Mouse (Mus musculus): ENCODE measurements around the gene Vcan. TPM values are rescaled to one million over a fixed set of nuclear protein-coding genes. Genes with fewer than 3 reads are reported as not detected.

Vcan gene
- polyA plus RNA-seq, 1 experiment from 2014 or later: 61.9 TPM

DNA sequence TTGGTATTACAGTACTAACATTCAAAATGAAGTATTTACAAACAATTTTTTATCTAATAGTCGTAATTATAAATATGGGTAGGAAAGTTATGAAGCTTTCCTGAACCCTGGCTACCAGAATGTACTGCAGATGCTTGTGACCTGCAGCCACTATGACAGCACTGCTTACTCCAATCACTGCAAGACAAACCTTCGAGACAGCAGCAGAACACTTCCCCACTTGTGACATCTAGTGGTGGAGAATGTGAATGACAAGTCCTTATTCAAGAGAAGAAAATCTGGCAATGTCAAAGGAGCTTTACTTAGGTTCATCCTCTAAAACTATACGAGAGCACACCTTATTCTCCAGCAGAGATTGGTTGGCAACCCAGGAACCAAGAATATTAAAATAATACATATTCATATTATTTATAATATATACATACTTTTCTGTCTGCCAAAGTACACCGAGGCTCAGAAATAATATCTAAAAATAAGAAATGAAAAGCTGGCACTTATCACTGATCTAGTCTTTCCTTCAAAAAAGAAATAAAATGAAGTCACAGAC is 108.1 kb downstream of the Vcan start:
- no peaks in the 10 kb centered on the region for H3K4me1 ChIP-seq (ENCODE audit: insufficient read depth, low read length)
- no peaks in the 10 kb centered on the region for H3K9me3 ChIP-seq (ENCODE audit: low read length)

DNA sequence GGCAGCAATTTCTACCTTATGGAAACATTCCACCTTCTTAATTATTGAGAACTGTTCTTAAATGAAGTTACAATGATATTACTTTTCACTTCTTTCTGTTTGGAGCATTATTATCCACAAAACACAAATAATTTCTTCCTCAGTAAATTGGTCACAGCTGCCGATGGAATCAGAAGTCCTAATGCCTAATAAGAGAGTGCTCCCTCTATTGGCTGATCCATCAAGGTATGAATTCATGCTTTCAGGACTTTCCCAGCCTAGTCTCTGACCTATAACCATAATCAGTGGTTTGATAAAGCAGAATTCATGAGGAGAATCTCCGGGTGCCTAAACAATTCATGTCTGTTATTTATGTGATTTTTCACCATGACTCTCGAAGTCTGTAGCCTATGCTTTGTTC is 123.2 kb downstream of the Vcan start:
- H3K36me3 ChIP-seq (ENCODE audit: insufficient read depth, low read length): no peaks in the 10 kb centered on the region
- no peak for ATAC-seq (ENCODE audit: low FRiP score, low TSS enrichment)
- H3K4me1 ChIP-seq (ENCODE audit: insufficient read depth, low read length): no peaks in the 10 kb centered on the region
- no peaks in the 10 kb centered on the region for H3K27me3 ChIP-seq (ENCODE audit: insufficient read depth, low read length)
- WGBS: 82% methylated on average over 3 of the region's 3 CpGs
- no peaks in the 10 kb centered on the region for H3K9me3 ChIP-seq (ENCODE audit: low read length)
- no peak overlapping the region for H3K4me3 ChIP-seq (ENCODE audit: low read length)
- no peak overlapping the region for H3K9ac ChIP-seq (replicated peaks; ENCODE audit: low read length)
- no peak overlapping the region for H3K4me2 ChIP-seq (replicated peaks; ENCODE audit: low read depth, low read length)
- no peak overlapping the region for H3K27ac ChIP-seq (ENCODE audit: low read length)

More for the DNA sequence above, 108.1 kb downstream of the Vcan start:
- peak; percentile 67; the same call in 1 of the 2 replicates for ATAC-seq (ENCODE audit: low FRiP score, low TSS enrichment)
- Histone ChIP-seq H3K4me2 (replicated peaks; ENCODE audit: low read depth, low read length) (no peak overlapping the region), H3K36me3 (ENCODE audit: insufficient read depth, low read length) (no peaks in the 10 kb centered on the region), H3K4me3 (ENCODE audit: low read length) (no peak overlapping the region), H3K9ac (replicated peaks; ENCODE audit: low read length) (no peak overlapping the region), H3K27ac (ENCODE audit: low read length) (no peak overlapping the region), H3K27me3 (ENCODE audit: insufficient read depth, low read length) (no peaks in the 10 kb centered on the region)
- 31% methylated on average over 4 of the region's 4 CpGs for WGBS

DNA sequence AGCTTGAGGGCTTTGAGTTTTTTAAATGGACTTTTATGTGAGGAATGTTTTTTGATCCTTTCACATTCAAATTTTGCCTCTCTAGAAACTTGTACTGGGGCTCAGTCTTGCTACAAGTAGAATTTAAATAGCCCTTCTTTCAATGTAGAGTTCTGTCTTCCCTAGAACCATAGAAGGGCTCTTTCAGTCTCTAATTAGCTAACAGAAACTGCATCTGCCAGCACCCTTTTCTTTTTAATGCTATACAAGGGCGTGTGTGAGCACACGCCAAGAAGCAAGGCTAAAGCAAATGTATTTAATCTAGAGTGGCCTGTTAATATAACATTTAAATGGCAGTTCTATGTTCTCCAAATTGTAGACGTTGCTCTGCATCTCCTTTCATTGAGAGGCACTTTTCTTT is 134.9 kb downstream of the Vcan start:
- no peaks in the 10 kb centered on the region for H3K9me3 ChIP-seq (ENCODE audit: low read length)
- no peak for ATAC-seq (ENCODE audit: low FRiP score, low TSS enrichment)
- H3K4me3 ChIP-seq (ENCODE audit: low read length): no peak overlapping the region
- H3K27ac ChIP-seq (ENCODE audit: low read length): no peak overlapping the region
- H3K27me3 ChIP-seq (ENCODE audit: insufficient read depth, low read length): no peaks in the 10 kb centered on the region
- no peak overlapping the region for H3K4me2 ChIP-seq (replicated peaks; ENCODE audit: low read depth, low read length)
- H3K4me1 ChIP-seq (ENCODE audit: insufficient read depth, low read length): no peaks in the 10 kb centered on the region
- 88% methylated on average over 3 of the region's 3 CpGs for WGBS
- no peaks in the 10 kb centered on the region for H3K36me3 ChIP-seq (ENCODE audit: insufficient read depth, low read length)
- H3K9ac ChIP-seq (replicated peaks; ENCODE audit: low read length): no peak overlapping the region

Other genes with a start within 250 kb of the Vcan start
- 9.0 TPM in 2 replicates for gene Hapln1, start 202.7 kb downstream of the Vcan start, polyA plus RNA-seq (2015; fragmentation: Nextera tagmentation; extraction: Ambion mirVana)